Mouse (Mus musculus): Measurements from ENCODE around the gene A530016L24Rik. TPM values are rescaled to one million over a fixed set of nuclear protein-coding genes. Genes with fewer than 3 reads are reported as not detected.

The A530016L24Rik gene
- polyA plus RNA-seq, 1 experiment from 2014 or later: 0.30 TPM

- Histone ChIP-seq H3K27ac (ENCODE audit: low read length) (no peak overlapping the region), H3K9me3 (ENCODE audit: control insufficient read depth, low read depth, low read length) (no peaks in the 10 kb centered on the region), H3K9ac (replicated peaks; ENCODE audit: low read depth, low read length) (no peak overlapping the region), H3K4me2 (replicated peaks; ENCODE audit: low read depth, low read length) (no peak overlapping the region), H3K4me3 (ENCODE audit: low read depth, low read length) (no peak overlapping the region), H3K27me3 (ENCODE audit: control insufficient read depth, insufficient read depth, low read length) (no peaks in the 10 kb centered on the region), H3K36me3 (ENCODE audit: control insufficient read depth, insufficient read depth, low read length) (no peaks in the 10 kb centered on the region), H3K4me1 (ENCODE audit: control insufficient read depth, insufficient read depth, low read length) (no peaks in the 10 kb centered on the region)
- ATAC-seq (ENCODE audit: insufficient number of reproducible peaks, insufficient read depth, low FRiP score, low read depth): no peak
- 52% methylated on average over 4 of the region's 4 CpGs for WGBS
Observed at GRCm38 (mm10) chr12:112457839-112458238, 31.4 kb upstream of the A530016L24Rik start.

- no peak for ATAC-seq (ENCODE audit: insufficient number of reproducible peaks, insufficient read depth, low FRiP score, low read depth)
- no peaks in the 10 kb centered on the region for H3K9me3 ChIP-seq (ENCODE audit: control insufficient read depth, low read depth, low read length)
- 62% methylated on average over 12 of the region's 12 CpGs for WGBS
- no peak overlapping the region for H3K9ac ChIP-seq (replicated peaks; ENCODE audit: low read depth, low read length)
- H3K4me2 ChIP-seq (replicated peaks; ENCODE audit: low read depth, low read length): no peak overlapping the region
- H3K27me3 ChIP-seq (ENCODE audit: control insufficient read depth, insufficient read depth, low read length): no peaks in the 10 kb centered on the region
- H3K27ac ChIP-seq (ENCODE audit: low read length): no peak overlapping the region
- H3K4me1 ChIP-seq (ENCODE audit: control insufficient read depth, insufficient read depth, low read length): no peaks in the 10 kb centered on the region
- no peak overlapping the region for H3K4me3 ChIP-seq (ENCODE audit: low read depth, low read length)
- no peaks in the 10 kb centered on the region for H3K36me3 ChIP-seq (ENCODE audit: control insufficient read depth, insufficient read depth, low read length)
Observed at GRCm38 (mm10) chr12:112462423-112462822, 26.8 kb upstream of the A530016L24Rik start.

DNA sequence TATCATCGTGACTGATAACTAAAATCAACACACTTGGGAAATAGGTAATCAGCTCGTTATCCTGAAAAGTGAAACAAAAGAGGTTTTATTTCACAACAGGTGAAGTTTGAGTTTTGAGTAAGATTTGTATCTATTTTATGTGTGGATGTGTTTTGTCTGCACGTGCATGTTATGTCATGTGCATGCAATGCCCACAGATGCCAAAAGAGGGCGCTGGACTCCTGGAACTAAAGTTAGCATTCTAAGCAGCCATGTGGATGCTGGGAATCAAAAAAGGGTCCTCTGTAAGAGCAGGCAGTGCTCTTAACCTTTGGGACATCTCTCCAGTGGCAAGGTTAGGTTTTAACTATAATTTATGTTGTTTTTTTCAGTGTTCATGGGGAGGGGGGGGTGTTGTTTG is 26.0 kb upstream of the A530016L24Rik start:
- H3K36me3 ChIP-seq (ENCODE audit: control insufficient read depth, insufficient read depth, low read length): no peaks in the 10 kb centered on the region
- no peak for ATAC-seq (ENCODE audit: insufficient number of reproducible peaks, insufficient read depth, low FRiP score, low read depth)
- H3K27ac ChIP-seq (ENCODE audit: low read length): no peak overlapping the region
- H3K9me3 ChIP-seq (ENCODE audit: control insufficient read depth, low read depth, low read length): no peaks in the 10 kb centered on the region
- no peaks in the 10 kb centered on the region for H3K27me3 ChIP-seq (ENCODE audit: control insufficient read depth, insufficient read depth, low read length)
- no peaks in the 10 kb centered on the region for H3K4me1 ChIP-seq (ENCODE audit: control insufficient read depth, insufficient read depth, low read length)
- WGBS: 73% methylated on average over 4 of the region's 4 CpGs
- H3K4me3 ChIP-seq (ENCODE audit: low read depth, low read length): no peak overlapping the region
- H3K9ac ChIP-seq (replicated peaks; ENCODE audit: low read depth, low read length): no peak overlapping the region
- H3K4me2 ChIP-seq (replicated peaks; ENCODE audit: low read depth, low read length): no peak overlapping the region

DNA sequence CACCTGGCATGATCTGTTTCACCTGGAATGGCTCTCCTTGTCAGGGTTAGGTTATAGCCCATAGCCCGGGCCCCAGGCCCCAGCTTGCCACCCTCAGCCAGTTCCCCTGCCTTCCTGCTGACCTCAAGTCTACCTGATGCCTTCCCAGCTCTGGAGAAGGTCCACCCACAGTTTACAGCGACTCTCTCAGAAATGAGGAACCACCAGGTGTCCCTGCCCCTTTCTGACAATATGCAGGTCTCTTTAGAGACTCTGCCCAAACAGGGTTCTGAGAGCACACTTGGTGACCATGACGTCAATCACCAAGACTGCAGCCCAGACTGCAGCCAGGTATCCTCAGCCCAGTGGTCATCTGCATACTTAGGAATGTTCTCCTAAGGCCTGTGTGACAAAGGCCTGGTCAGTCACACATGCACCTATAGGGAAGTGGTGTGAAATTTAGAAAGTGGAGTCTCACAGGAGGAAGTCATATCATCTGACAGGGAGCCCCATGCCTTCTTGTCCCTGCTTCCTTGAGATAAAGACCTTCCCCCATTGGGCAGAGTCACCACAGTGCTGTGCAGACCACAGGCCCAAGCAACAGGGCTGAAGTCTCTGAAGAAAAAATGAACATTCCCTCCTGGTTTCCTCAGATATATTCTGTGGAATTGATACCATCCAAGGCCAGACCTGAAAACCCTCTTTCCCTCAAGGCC is 25.4 kb upstream of the A530016L24Rik start:
- no peak overlapping the region for H3K27ac ChIP-seq (ENCODE audit: low read length)
- ATAC-seq (ENCODE audit: insufficient number of reproducible peaks, insufficient read depth, low FRiP score, low read depth): no peak
- no peak overlapping the region for H3K9ac ChIP-seq (replicated peaks; ENCODE audit: low read depth, low read length)
- H3K4me1 ChIP-seq (ENCODE audit: control insufficient read depth, insufficient read depth, low read length): no peaks in the 10 kb centered on the region
- 72% methylated on average over 3 of the region's 3 CpGs for WGBS
- H3K36me3 ChIP-seq (ENCODE audit: control insufficient read depth, insufficient read depth, low read length): no peaks in the 10 kb centered on the region
- H3K4me2 ChIP-seq (replicated peaks; ENCODE audit: low read depth, low read length): no peak overlapping the region
- H3K27me3 ChIP-seq (ENCODE audit: control insufficient read depth, insufficient read depth, low read length): no peaks in the 10 kb centered on the region
- no peaks in the 10 kb centered on the region for H3K9me3 ChIP-seq (ENCODE audit: control insufficient read depth, low read depth, low read length)
- no peak overlapping the region for H3K4me3 ChIP-seq (ENCODE audit: low read depth, low read length)

DNA sequence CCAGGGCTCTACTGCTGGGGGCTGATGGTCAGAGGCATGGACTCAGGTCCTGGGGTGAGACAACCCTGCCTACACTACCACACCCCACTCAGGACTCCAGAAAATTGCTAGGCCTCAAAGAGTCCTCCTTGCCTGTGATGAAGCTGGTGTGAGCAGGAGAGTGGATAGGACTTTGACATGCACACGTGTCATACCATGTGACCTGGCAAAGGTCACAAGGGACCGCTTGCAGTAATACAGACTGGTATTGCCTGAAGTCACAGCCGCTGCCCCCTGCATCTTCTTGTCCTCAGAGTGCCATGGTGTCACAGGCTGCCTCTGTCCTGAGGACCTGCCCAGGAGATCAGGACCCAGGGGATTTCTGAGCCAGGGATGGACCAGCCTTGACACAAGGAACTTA is 24.7 kb upstream of the A530016L24Rik start:
- no peaks in the 10 kb centered on the region for H3K36me3 ChIP-seq (ENCODE audit: control insufficient read depth, insufficient read depth, low read length)
- 81% methylated on average over 3 of the region's 3 CpGs for WGBS
- no peaks in the 10 kb centered on the region for H3K27me3 ChIP-seq (ENCODE audit: control insufficient read depth, insufficient read depth, low read length)

DNA sequence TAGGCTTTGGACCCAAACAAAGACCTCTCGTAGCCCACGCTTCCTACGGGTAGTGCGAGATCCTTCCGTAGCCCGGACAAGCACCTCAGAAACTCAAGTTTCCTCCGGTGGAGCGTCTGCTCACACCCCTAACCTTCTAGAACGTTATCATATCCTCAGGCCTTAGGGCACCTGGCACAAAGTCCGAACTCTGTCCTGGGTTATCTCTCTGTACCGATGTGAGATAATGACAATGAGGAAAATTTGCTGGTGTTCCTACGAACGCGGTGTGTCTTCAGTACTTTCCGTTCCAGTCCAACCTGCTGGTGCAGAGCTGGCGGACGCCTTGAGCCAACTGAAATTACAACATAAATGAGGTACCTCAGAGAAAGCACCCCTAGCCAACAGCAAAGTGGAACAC is 23.3 kb upstream of the A530016L24Rik start:
- no peaks in the 10 kb centered on the region for H3K9me3 ChIP-seq (ENCODE audit: control insufficient read depth, low read depth, low read length)
- no peaks in the 10 kb centered on the region for H3K36me3 ChIP-seq (ENCODE audit: control insufficient read depth, insufficient read depth, low read length)
- H3K4me3 ChIP-seq (ENCODE audit: low read depth, low read length): no peak overlapping the region
- WGBS: 86% methylated on average over 17 of the region's 17 CpGs
- no peak overlapping the region for H3K9ac ChIP-seq (replicated peaks; ENCODE audit: low read depth, low read length)
- no peak for ATAC-seq (ENCODE audit: insufficient number of reproducible peaks, insufficient read depth, low FRiP score, low read depth)
- no peak overlapping the region for H3K27ac ChIP-seq (ENCODE audit: low read length)
- no peak overlapping the region for H3K4me2 ChIP-seq (replicated peaks; ENCODE audit: low read depth, low read length)
- no peaks in the 10 kb centered on the region for H3K27me3 ChIP-seq (ENCODE audit: control insufficient read depth, insufficient read depth, low read length)
- H3K4me1 ChIP-seq (ENCODE audit: control insufficient read depth, insufficient read depth, low read length): no peaks in the 10 kb centered on the region

More for the DNA sequence above, 24.7 kb upstream of the A530016L24Rik start:
- Histone ChIP-seq H3K4me3 (ENCODE audit: low read depth, low read length) (no peak overlapping the region), H3K4me1 (ENCODE audit: control insufficient read depth, insufficient read depth, low read length) (no peaks in the 10 kb centered on the region), H3K27ac (ENCODE audit: low read length) (no peak overlapping the region), H3K9ac (replicated peaks; ENCODE audit: low read depth, low read length) (no peak overlapping the region), H3K4me2 (replicated peaks; ENCODE audit: low read depth, low read length) (no peak overlapping the region), H3K9me3 (ENCODE audit: control insufficient read depth, low read depth, low read length) (no peaks in the 10 kb centered on the region)
- ATAC-seq (ENCODE audit: insufficient number of reproducible peaks, insufficient read depth, low FRiP score, low read depth): no peak

DNA sequence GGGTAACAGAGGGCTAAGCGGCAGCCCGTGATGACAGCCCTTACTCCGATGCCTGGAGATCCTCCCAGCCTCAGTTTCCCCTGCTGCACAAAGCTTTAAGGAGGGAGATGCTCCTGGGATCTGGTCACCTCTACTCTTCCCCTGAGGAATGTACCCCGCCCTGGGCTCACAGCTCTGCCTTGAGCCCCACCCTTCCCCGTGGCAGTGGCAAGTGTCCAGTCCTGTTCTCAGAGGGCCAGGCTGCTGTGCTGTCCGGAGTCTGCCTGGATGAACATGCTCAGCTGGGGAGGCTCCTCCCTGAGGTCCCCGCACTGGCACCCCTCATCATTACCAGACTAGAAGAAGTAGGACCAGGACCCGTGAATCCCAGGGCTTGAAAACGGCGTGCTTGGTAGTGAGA is 21.9 kb upstream of the A530016L24Rik start:
- H3K4me1 ChIP-seq (ENCODE audit: control insufficient read depth, insufficient read depth, low read length): no peaks in the 10 kb centered on the region
- 78% methylated on average over 10 of the region's 10 CpGs for WGBS
- no peaks in the 10 kb centered on the region for H3K9me3 ChIP-seq (ENCODE audit: control insufficient read depth, low read depth, low read length)

GRCm38 (mm10) chr12:112469393-112469792 is 19.9 kb upstream of the A530016L24Rik start:
- no peaks in the 10 kb centered on the region for H3K4me1 ChIP-seq (ENCODE audit: control insufficient read depth, insufficient read depth, low read length)
- no peak overlapping the region for H3K4me3 ChIP-seq (ENCODE audit: low read depth, low read length)
- no peak for ATAC-seq (ENCODE audit: insufficient number of reproducible peaks, insufficient read depth, low FRiP score, low read depth)
- no peaks in the 10 kb centered on the region for H3K9me3 ChIP-seq (ENCODE audit: control insufficient read depth, low read depth, low read length)
- no peak overlapping the region for H3K27ac ChIP-seq (ENCODE audit: low read length)
- no peak overlapping the region for H3K4me2 ChIP-seq (replicated peaks; ENCODE audit: low read depth, low read length)
- H3K36me3 ChIP-seq (ENCODE audit: control insufficient read depth, insufficient read depth, low read length): no peaks in the 10 kb centered on the region
- H3K27me3 ChIP-seq (ENCODE audit: control insufficient read depth, insufficient read depth, low read length): no peaks in the 10 kb centered on the region
- WGBS: 84% methylated on average over 7 of the region's 7 CpGs
- no peak overlapping the region for H3K9ac ChIP-seq (replicated peaks; ENCODE audit: low read depth, low read length)

More for the DNA sequence above, 21.9 kb upstream of the A530016L24Rik start:
- Histone ChIP-seq H3K4me2 (replicated peaks; ENCODE audit: low read depth, low read length) (no peak overlapping the region), H3K27ac (ENCODE audit: low read length) (no peak overlapping the region), H3K4me3 (ENCODE audit: low read depth, low read length) (no peak overlapping the region), H3K36me3 (ENCODE audit: control insufficient read depth, insufficient read depth, low read length) (no peaks in the 10 kb centered on the region), H3K9ac (replicated peaks; ENCODE audit: low read depth, low read length) (no peak overlapping the region), H3K27me3 (ENCODE audit: control insufficient read depth, insufficient read depth, low read length) (no peaks in the 10 kb centered on the region)
- ATAC-seq (ENCODE audit: insufficient number of reproducible peaks, insufficient read depth, low FRiP score, low read depth): no peak

DNA sequence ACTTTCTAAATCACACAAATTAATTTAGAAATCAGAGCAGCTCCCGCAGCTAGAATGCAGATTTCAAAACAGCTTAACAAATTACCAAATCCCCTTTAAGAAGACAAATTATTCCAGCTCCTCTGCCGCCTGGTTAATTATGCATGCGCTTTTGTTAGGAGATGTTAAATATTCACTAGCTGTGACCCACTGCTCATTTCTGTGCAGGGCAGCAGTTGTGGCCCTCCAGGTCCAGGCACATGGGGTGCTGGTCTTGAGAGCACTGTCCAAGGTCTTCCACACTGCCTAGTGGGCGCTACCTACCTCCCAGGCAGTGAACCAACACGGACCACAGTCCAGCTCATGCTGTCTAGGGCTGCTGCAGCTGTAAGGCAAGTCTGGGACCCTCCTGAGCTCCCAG is 19.0 kb upstream of the A530016L24Rik start:
- Histone ChIP-seq H3K9ac (replicated peaks; ENCODE audit: low read depth, low read length) (no peak overlapping the region), H3K27ac (ENCODE audit: low read length) (no peak overlapping the region), H3K27me3 (ENCODE audit: control insufficient read depth, insufficient read depth, low read length) (no peaks in the 10 kb centered on the region), H3K9me3 (ENCODE audit: control insufficient read depth, low read depth, low read length) (no peaks in the 10 kb centered on the region), H3K4me3 (ENCODE audit: low read depth, low read length) (no peak overlapping the region), H3K36me3 (ENCODE audit: control insufficient read depth, insufficient read depth, low read length) (no peaks in the 10 kb centered on the region), H3K4me1 (ENCODE audit: control insufficient read depth, insufficient read depth, low read length) (no peaks in the 10 kb centered on the region), H3K4me2 (replicated peaks; ENCODE audit: low read depth, low read length) (no peak overlapping the region)
- ATAC-seq (ENCODE audit: insufficient number of reproducible peaks, insufficient read depth, low FRiP score, low read depth): no peak
- 71% methylated on average over 5 of the region's 5 CpGs for WGBS
